Mouse (Mus musculus) limb, embryonic 12.5 days (tissue): ENCODE measurements around the gene Atp8a2. TPM values are rescaled to one million over a fixed set of nuclear protein-coding genes. Genes with fewer than 3 reads are reported as not detected.

Experiments used
- ATAC-seq: fragments of 200-750 bp; cut with Nextera tagmentation; 2 replicates; pipeline ENCODE4 v1.8.0; 2017; ENCODE audit warnings: low read depth, moderate TSS enrichment; ENCODE audit not compliant: insufficient number of reproducible peaks, insufficient read depth, low FRiP score, low TSS enrichment
- H3K27ac ChIP-seq: fragments of 300-500 bp; sonication (generic); 2 replicates; pipeline ENCODE4 v1.5.1; 2016; ENCODE audit warnings: mild to moderate bottlenecking, moderate library complexity
- H3K27me3 ChIP-seq: fragments of 300-500 bp; sonication (generic); 2 replicates; pipeline ENCODE4 v1.6.1; 2016; ENCODE audit warnings: mild to moderate bottlenecking, moderate library complexity
- H3K36me3 ChIP-seq: fragments of 300-500 bp; sonication (generic); 2 replicates; pipeline ENCODE4 v1.6.1; 2016; ENCODE audit warnings: mild to moderate bottlenecking, moderate library complexity
- H3K4me1 ChIP-seq: fragments of 300-500 bp; sonication (generic); replicated peaks from 2 replicates; pipeline ENCODE4 v1.6.1; 2016
- H3K4me2 ChIP-seq: fragments of 300-500 bp; sonication (generic); 2 replicates; pipeline ENCODE4 v1.6.1; 2016; ENCODE audit warnings: mild to moderate bottlenecking, moderate library complexity
- H3K4me3 ChIP-seq: fragments of 300-500 bp; sonication (generic); replicated peaks from 2 replicates; pipeline ENCODE4 v1.5.1; 2016; ENCODE audit warnings: mild to moderate bottlenecking
- H3K9ac ChIP-seq: fragments of 300-500 bp; sonication (generic); replicated peaks from 2 replicates; pipeline ENCODE4 v1.6.1; 2016; ENCODE audit warnings: mild to moderate bottlenecking, moderate library complexity
- H3K9me3 ChIP-seq: fragments of 300-500 bp; sonication (generic); 2 replicates; pipeline ENCODE4 v1.6.1; 2016; ENCODE audit warnings: mild to moderate bottlenecking, moderate library complexity
- WGBS: fragments of 180-500 bp; shearing (Covaris S2); methylation state at CpG from one replicate; pipeline ENCODE4 v1.1.7; 2016; 5-methylcytosine and 5-hydroxymethylcytosine counted together
- polyA plus RNA-seq: library from polyadenylated mRNA; unstranded; fragments of >200 nt; fragmentation: Nextera tagmentation; extraction: Ambion mirVana; gene quantifications from 2 replicates; pipeline ENCODE4 v1.2.1, GENCODE M21; 2016

Atp8a2 gene
- polyA plus RNA-seq, 1 experiment from 2014 or later = 6.7 TPM

GRCm38 (mm10) chr14:59759900-59760493, 437.0 kb downstream of the Atp8a2 start:
- Histone ChIP-seq H3K4me1 (peaks cover 45% of the 10 kb centered on the region), H3K36me3 (no peaks in the 10 kb centered on the region), H3K27ac (peak overlapping the region; percentile 86), H3K9me3 (no peaks in the 10 kb centered on the region), H3K27me3 (0 out of 2 replicates have a peak, but pooled peaks cover 3% of the 10 kb centered on the region), H3K9ac (no peak overlapping the region), H3K4me3 (no peak overlapping the region), H3K4me2 (peak overlapping the region; percentile 39)
- 29% methylated on average over 12 of the region's 12 CpGs for WGBS
- ATAC-seq = peak; percentile 28; the same call in 1 of the 2 replicates

DNA sequence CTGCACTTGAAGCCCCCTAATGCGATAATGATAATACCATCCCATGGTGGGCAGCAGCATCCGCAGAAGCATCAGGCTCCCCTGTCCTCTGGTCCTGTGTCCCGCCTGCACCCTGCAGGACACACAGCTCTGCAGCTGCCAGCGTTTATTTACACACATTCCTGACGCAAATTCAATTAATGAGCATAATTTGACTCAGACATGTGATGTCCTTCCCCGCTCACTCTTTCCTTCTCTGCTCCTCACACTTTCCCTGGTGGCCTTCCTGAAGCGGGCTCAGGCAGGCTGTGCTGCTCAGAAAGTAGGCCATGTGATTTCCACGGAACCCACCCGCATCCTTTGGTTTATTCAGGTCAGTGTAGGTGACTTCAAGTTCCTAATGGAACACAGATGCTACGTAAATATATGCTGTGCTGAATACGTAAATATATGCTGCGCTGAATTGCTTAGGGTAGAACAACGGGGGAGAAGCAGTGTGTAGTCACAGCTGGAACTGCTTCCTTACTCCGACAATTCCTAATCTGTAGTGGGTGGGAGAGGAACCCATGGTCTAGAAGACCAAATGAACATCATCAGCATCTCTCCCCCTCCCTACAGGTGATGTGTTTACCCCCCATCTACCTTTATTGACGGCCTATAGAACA, 437.7 kb downstream of the Atp8a2 start:
- Histone ChIP-seq H3K4me3 (no peak overlapping the region), H3K9me3 (no peaks in the 10 kb centered on the region), H3K36me3 (no peaks in the 10 kb centered on the region), H3K4me1 (peaks cover 39% of the 10 kb centered on the region), H3K9ac (no peak overlapping the region), H3K27ac (peak overlapping the region; percentile 86), H3K27me3 (0 out of 2 replicates have a peak, but pooled peaks cover 3% of the 10 kb centered on the region), H3K4me2 (peak overlapping the region; percentile 39)
- WGBS = 30% methylated on average over 15 of the region's 15 CpGs
- ATAC-seq = peak; percentile 53

- Histone ChIP-seq H3K27me3 (no peaks in the 10 kb centered on the region), H3K4me2 (no peak overlapping the region), H3K9ac (no peak overlapping the region), H3K4me1 (peaks cover 10% of the 10 kb centered on the region), H3K27ac (no peak overlapping the region), H3K36me3 (no peaks in the 10 kb centered on the region), H3K9me3 (0 out of 2 replicates have a peak, but pooled peaks cover 2% of the 10 kb centered on the region), H3K4me3 (no peak overlapping the region)
- ATAC-seq = no peak
- 84% methylated on average over 3 of the region's 3 CpGs for WGBS
Observed at GRCm38 (mm10) chr14:59752401-59752800, 444.6 kb downstream of the Atp8a2 start.

- ATAC-seq = no peak
- H3K4me3 ChIP-seq = no peak overlapping the region
- 67% methylated on average over 6 of the region's 6 CpGs for WGBS
- no peak overlapping the region for H3K9ac ChIP-seq
- H3K4me1 ChIP-seq = peaks cover 2% of the 10 kb centered on the region
- no peak overlapping the region for H3K27ac ChIP-seq
- no peak overlapping the region for H3K4me2 ChIP-seq
- H3K9me3 ChIP-seq = 0 out of 2 replicates have a peak, but pooled peaks cover 5% of the 10 kb centered on the region
- H3K36me3 ChIP-seq = no peaks in the 10 kb centered on the region
- no peaks in the 10 kb centered on the region for H3K27me3 ChIP-seq
Observed at GRCm38 (mm10) chr14:59750005-59750404, 447.0 kb downstream of the Atp8a2 start.

GRCm38 (mm10) chr14:59745676-59746075, 451.3 kb downstream of the Atp8a2 start:
- no peak overlapping the region for H3K4me3 ChIP-seq
- H3K9me3 ChIP-seq = 0 out of 2 replicates have a peak, but pooled peaks cover 5% of the 10 kb centered on the region
- no peak overlapping the region for H3K4me2 ChIP-seq
- WGBS = 67% methylated on average over 4 of the region's 4 CpGs
- H3K4me1 ChIP-seq = peaks cover 9% of the 10 kb centered on the region
- H3K27ac ChIP-seq = no peak overlapping the region
- ATAC-seq = no peak
- no peaks in the 10 kb centered on the region for H3K36me3 ChIP-seq
- H3K27me3 ChIP-seq = 0 out of 2 replicates have a peak, but pooled peaks cover 3% of the 10 kb centered on the region
- no peak overlapping the region for H3K9ac ChIP-seq

DNA sequence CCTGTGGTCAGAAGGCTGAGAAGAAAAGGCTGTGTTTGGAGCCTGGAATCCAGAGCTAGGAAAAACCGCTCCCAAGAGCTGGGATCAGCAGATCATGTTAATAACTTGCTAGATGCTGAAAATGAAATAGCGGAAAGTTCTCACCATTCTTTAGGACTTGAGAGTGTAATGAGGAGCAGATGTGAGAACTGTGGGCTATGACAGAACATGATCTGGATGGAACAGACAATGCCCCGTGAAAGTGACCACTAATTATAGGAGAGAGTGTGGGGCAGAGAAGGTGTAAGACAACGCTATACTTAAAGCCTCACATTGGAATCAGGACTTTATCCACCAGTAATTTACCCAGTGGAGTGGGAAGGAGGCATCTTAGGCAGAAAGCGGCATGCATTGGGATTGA, 455.2 kb downstream of the Atp8a2 start:
- WGBS = 63% methylated on average over 5 of the region's 5 CpGs
- no peak for ATAC-seq
- H3K4me2 ChIP-seq = no peak overlapping the region
- 0 out of 2 replicates have a peak, but pooled peaks cover 7% of the 10 kb centered on the region for H3K27me3 ChIP-seq
- no peaks in the 10 kb centered on the region for H3K36me3 ChIP-seq
- H3K4me1 ChIP-seq = peaks cover 29% of the 10 kb centered on the region
- no peaks in the 10 kb centered on the region for H3K9me3 ChIP-seq
- no peak overlapping the region for H3K9ac ChIP-seq
- H3K4me3 ChIP-seq = no peak overlapping the region
- H3K27ac ChIP-seq = 0 out of 2 replicates have a peak overlapping the region, but pooled peaks have one; percentile 17

GRCm38 (mm10) chr14:59739446-59739845, 457.5 kb downstream of the Atp8a2 start:
- Histone ChIP-seq H3K27ac (peak overlapping the region; percentile 37), H3K36me3 (no peaks in the 10 kb centered on the region), H3K4me3 (no peak overlapping the region), H3K27me3 (0 out of 2 replicates have a peak, but pooled peaks cover 6% of the 10 kb centered on the region), H3K4me2 (no peak overlapping the region), H3K9me3 (no peaks in the 10 kb centered on the region), H3K9ac (no peak overlapping the region), H3K4me1 (peaks cover 32% of the 10 kb centered on the region)
- ATAC-seq = peak; percentile 52; the same call in 1 of the 2 replicates
- WGBS = 28% methylated on average over 6 of the region's 6 CpGs

DNA sequence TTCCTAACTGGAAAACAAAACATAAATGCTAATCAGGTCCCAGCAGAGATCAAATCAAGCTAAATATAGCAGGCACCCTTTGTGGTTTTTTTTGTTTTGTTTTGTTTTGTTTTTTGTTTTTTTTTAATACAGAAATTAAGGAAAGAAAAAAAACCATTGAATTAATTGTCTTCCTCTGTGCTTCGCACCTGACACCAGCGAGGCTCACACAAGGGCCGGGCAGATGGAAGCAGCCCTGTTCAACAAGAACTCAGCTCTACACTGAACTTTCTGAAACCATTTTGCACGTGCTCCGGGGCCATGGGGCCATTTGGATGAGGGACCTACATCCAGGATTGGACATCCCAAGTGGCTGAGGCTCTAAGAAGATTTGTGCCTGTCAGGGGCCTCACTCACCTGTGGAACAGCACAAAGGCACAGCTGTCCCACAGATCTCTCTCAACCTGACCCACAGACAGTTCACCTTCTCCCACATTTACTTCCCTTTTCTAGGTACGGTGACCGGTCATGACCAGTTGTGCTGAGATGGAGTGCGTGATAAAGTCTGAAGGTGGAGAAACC, 459.2 kb downstream of the Atp8a2 start:
- Histone ChIP-seq H3K4me3 (no peak overlapping the region), H3K36me3 (no peaks in the 10 kb centered on the region), H3K4me2 (no peak overlapping the region), H3K27me3 (0 out of 2 replicates have a peak, but pooled peaks cover 4% of the 10 kb centered on the region), H3K9me3 (no peaks in the 10 kb centered on the region), H3K9ac (no peak overlapping the region), H3K27ac (no peak overlapping the region), H3K4me1 (peaks cover 32% of the 10 kb centered on the region)
- 64% methylated on average over 8 of the region's 8 CpGs for WGBS
- no peak for ATAC-seq

DNA sequence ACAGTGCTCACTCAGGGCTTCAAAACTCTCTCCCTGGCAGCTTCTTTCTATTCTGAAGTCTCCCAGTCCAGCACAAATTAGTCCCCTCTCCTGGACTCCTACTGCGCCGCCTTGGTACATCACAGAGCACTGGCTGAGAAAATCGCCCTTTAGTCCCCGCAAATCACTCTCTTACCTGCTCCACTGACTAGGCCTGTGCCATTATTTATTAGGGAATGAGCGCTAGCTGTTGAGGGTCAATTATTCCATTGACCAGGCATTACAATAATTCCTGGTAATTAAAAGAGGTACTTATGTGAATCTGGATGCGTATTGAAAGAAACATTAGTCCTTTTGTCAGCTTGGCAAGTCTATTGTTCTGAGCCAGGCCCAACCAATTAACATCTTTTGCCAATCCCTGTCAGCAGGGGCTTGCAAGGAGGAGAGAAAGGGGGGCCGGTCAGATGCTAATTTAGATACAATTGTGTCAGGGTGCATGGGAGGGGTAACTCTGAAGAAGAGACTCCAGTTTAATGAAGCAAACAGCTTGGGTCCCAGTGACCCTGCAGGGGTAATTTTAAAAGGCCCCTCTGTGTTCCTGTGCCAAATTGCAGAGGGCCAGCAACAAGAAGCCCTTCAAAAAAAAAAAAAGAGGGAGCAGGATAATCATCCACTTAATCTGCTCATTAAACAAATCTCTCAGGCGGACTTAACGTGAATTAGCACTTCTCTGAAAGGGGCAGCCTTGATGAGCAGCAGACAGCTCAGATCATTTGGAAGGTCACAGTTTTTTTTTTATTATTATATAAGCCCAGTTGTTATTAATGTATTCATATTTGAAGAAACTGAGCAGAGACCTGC, 459.9 kb downstream of the Atp8a2 start:
- Histone ChIP-seq H3K4me2 (no peak overlapping the region), H3K27me3 (0 out of 2 replicates have a peak, but pooled peaks cover 4% of the 10 kb centered on the region), H3K4me1 (peaks cover 32% of the 10 kb centered on the region), H3K9me3 (no peaks in the 10 kb centered on the region), H3K4me3 (no peak overlapping the region), H3K36me3 (no peaks in the 10 kb centered on the region), H3K27ac (no peak overlapping the region), H3K9ac (no peak overlapping the region)
- WGBS = 28% methylated on average over 9 of the region's 9 CpGs
- ATAC-seq = no peak

- no peak overlapping the region for H3K9ac ChIP-seq
- H3K4me2 ChIP-seq = no peak overlapping the region
- H3K4me3 ChIP-seq = no peak overlapping the region
- no peak for ATAC-seq
- no peaks in the 10 kb centered on the region for H3K36me3 ChIP-seq
- no peaks in the 10 kb centered on the region for H3K27me3 ChIP-seq
- H3K27ac ChIP-seq = no peak overlapping the region
- 59% methylated on average over 3 of the region's 3 CpGs for WGBS
- no peaks in the 10 kb centered on the region; the same call in 1 of the 2 replicates for H3K4me1 ChIP-seq
- no peaks in the 10 kb centered on the region for H3K9me3 ChIP-seq
Observed at GRCm38 (mm10) chr14:59730043-59730390, 467.0 kb downstream of the Atp8a2 start.
